Mouse (Mus musculus): ENCODE data around the gene Cyp11a1. TPM values are rescaled to one million over a fixed set of nuclear protein-coding genes. Genes with fewer than 3 reads are reported as not detected.

Gene Cyp11a1
- polyA plus RNA-seq, 1 experiment from 2014 or later, result 1.0 TPM

- ATAC-seq (ENCODE audit: low FRiP score, low TSS enrichment), result peak; percentile 36; the same call in 1 of the 2 replicates
- peak; percentile 33 for DNase-seq (ENCODE audit: low spot score)
- 68% methylated on average over 5 of the region's 5 CpGs for WGBS
- Histone ChIP-seq H3K9ac (ENCODE audit: low read length) (no peak overlapping the region), H3K27me3 (ENCODE audit: control insufficient read depth, insufficient read depth, low read length) (no peaks in the 10 kb centered on the region), H3K27ac (replicated peaks) (peak overlapping the region; percentile 61), H3K4me3 (ENCODE audit: low read depth, low read length) (no peak overlapping the region), H3K4me1 (replicated peaks; ENCODE audit: control insufficient read depth, insufficient read depth) (peaks cover 5% of the 10 kb centered on the region; the same call in 1 of the 2 replicates), H3K4me2 (replicated peaks; ENCODE audit: low read depth) (no peak overlapping the region), H3K36me3 (ENCODE audit: control insufficient read depth, insufficient read depth, low read length) (no peaks in the 10 kb centered on the region), H3K9me3 (ENCODE audit: control insufficient read depth, low read length) (no peaks in the 10 kb centered on the region)
- no peak for TF ChIP-seq EP300 (optimal IDR thresholded peaks at IDR 0.05)
- TF ChIP-seq CTCF (IDR thresholded peaks at IDR 0.05; ENCODE audit: low read depth), result no peak
Measured at GRCm38 (mm10) chr9:57975200-57975821, 30.9 kb upstream of the Cyp11a1 start.

- WGBS, result 68% methylated on average over 6 of the region's 6 CpGs
- Histone ChIP-seq H3K9me3 (ENCODE audit: control insufficient read depth, low read length) (no peaks in the 10 kb centered on the region), H3K4me2 (replicated peaks; ENCODE audit: low read depth) (no peak overlapping the region), H3K27ac (replicated peaks) (no peak overlapping the region), H3K36me3 (ENCODE audit: control insufficient read depth, insufficient read depth, low read length) (no peaks in the 10 kb centered on the region), H3K4me3 (ENCODE audit: low read depth, low read length) (no peak overlapping the region), H3K27me3 (ENCODE audit: control insufficient read depth, insufficient read depth, low read length) (no peaks in the 10 kb centered on the region), H3K4me1 (replicated peaks; ENCODE audit: control insufficient read depth, insufficient read depth) (peaks cover 2% of the 10 kb centered on the region; the same call in 1 of the 2 replicates), H3K9ac (ENCODE audit: low read length) (no peak overlapping the region)
- DNase-seq (ENCODE audit: low spot score), result no peak
- no peak for TF ChIP-seq EP300 (optimal IDR thresholded peaks at IDR 0.05)
- TF ChIP-seq CTCF (IDR thresholded peaks at IDR 0.05; ENCODE audit: low read depth), result no peak
- ATAC-seq (ENCODE audit: low FRiP score, low TSS enrichment), result no peak
Measured at GRCm38 (mm10) chr9:57978025-57978424, 28.2 kb upstream of the Cyp11a1 start.

- no peak overlapping the region for H3K9ac ChIP-seq (ENCODE audit: low read length)
- H3K36me3 ChIP-seq (ENCODE audit: control insufficient read depth, insufficient read depth, low read length), result no peaks in the 10 kb centered on the region
- H3K4me3 ChIP-seq (ENCODE audit: low read depth, low read length), result no peak overlapping the region
- no peak overlapping the region for H3K4me2 ChIP-seq (replicated peaks; ENCODE audit: low read depth)
- TF ChIP-seq CTCF (IDR thresholded peaks at IDR 0.05; ENCODE audit: low read depth), result no peak
- WGBS, result 52% methylated on average over 3 of the region's 3 CpGs
- no peak for ATAC-seq (ENCODE audit: low FRiP score, low TSS enrichment)
- no peaks in the 10 kb centered on the region for H3K27me3 ChIP-seq (ENCODE audit: control insufficient read depth, insufficient read depth, low read length)
- no peaks in the 10 kb centered on the region for H3K9me3 ChIP-seq (ENCODE audit: control insufficient read depth, low read length)
- no peak for DNase-seq (ENCODE audit: low spot score)
- no peaks in the 10 kb centered on the region for H3K4me1 ChIP-seq (replicated peaks; ENCODE audit: control insufficient read depth, insufficient read depth)
- no peak overlapping the region for H3K27ac ChIP-seq (replicated peaks)
Measured at GRCm38 (mm10) chr9:57978858-57979257, 27.4 kb upstream of the Cyp11a1 start.

GRCm38 (mm10) chr9:57980570-57980969, 25.6 kb upstream of the Cyp11a1 start:
- no peak for TF ChIP-seq EP300 (optimal IDR thresholded peaks at IDR 0.05)
- no peak for TF ChIP-seq CTCF (IDR thresholded peaks at IDR 0.05; ENCODE audit: low read depth)
- no peak overlapping the region for H3K4me2 ChIP-seq (replicated peaks; ENCODE audit: low read depth)
- WGBS, result 78% methylated on average over 10 of the region's 10 CpGs
- H3K4me1 ChIP-seq (replicated peaks; ENCODE audit: control insufficient read depth, insufficient read depth), result no peaks in the 10 kb centered on the region
- H3K27me3 ChIP-seq (ENCODE audit: control insufficient read depth, insufficient read depth, low read length), result no peaks in the 10 kb centered on the region
- no peak overlapping the region for H3K9ac ChIP-seq (ENCODE audit: low read length)
- H3K36me3 ChIP-seq (ENCODE audit: control insufficient read depth, insufficient read depth, low read length), result no peaks in the 10 kb centered on the region
- H3K9me3 ChIP-seq (ENCODE audit: control insufficient read depth, low read length), result no peaks in the 10 kb centered on the region
- DNase-seq (ENCODE audit: low spot score), result no peak
- no peak for ATAC-seq (ENCODE audit: low FRiP score, low TSS enrichment)
- H3K27ac ChIP-seq (replicated peaks), result no peak overlapping the region
- no peak overlapping the region for H3K4me3 ChIP-seq (ENCODE audit: low read depth, low read length)

- Histone ChIP-seq H3K27me3 (ENCODE audit: control insufficient read depth, insufficient read depth, low read length) (no peaks in the 10 kb centered on the region), H3K9me3 (ENCODE audit: control insufficient read depth, low read length) (no peaks in the 10 kb centered on the region), H3K9ac (ENCODE audit: low read length) (no peak overlapping the region), H3K4me1 (replicated peaks; ENCODE audit: control insufficient read depth, insufficient read depth) (no peaks in the 10 kb centered on the region), H3K4me3 (ENCODE audit: low read depth, low read length) (no peak overlapping the region), H3K4me2 (replicated peaks; ENCODE audit: low read depth) (no peak overlapping the region), H3K36me3 (ENCODE audit: control insufficient read depth, insufficient read depth, low read length) (no peaks in the 10 kb centered on the region), H3K27ac (replicated peaks) (no peak overlapping the region)
- no peak for DNase-seq (ENCODE audit: low spot score)
- TF ChIP-seq CTCF (IDR thresholded peaks at IDR 0.05; ENCODE audit: low read depth) (no peak), EP300 (optimal IDR thresholded peaks at IDR 0.05) (no peak)
- no peak for ATAC-seq (ENCODE audit: low FRiP score, low TSS enrichment)
- 90% methylated on average over 8 of the region's 8 CpGs for WGBS
Measured at GRCm38 (mm10) chr9:57985304-57985703, 20.9 kb upstream of the Cyp11a1 start.

GRCm38 (mm10) chr9:57986293-57986692, 19.9 kb upstream of the Cyp11a1 start:
- WGBS, result 61% methylated on average over 7 of the region's 7 CpGs
- H3K27ac ChIP-seq (replicated peaks), result no peak overlapping the region
- TF ChIP-seq EP300 (optimal IDR thresholded peaks at IDR 0.05) (no peak), CTCF (IDR thresholded peaks at IDR 0.05; ENCODE audit: low read depth) (no peak)
- no peaks in the 10 kb centered on the region for H3K27me3 ChIP-seq (ENCODE audit: control insufficient read depth, insufficient read depth, low read length)
- no peak overlapping the region for H3K9ac ChIP-seq (ENCODE audit: low read length)
- H3K4me3 ChIP-seq (ENCODE audit: low read depth, low read length), result no peak overlapping the region
- H3K4me2 ChIP-seq (replicated peaks; ENCODE audit: low read depth), result no peak overlapping the region
- no peaks in the 10 kb centered on the region for H3K9me3 ChIP-seq (ENCODE audit: control insufficient read depth, low read length)
- DNase-seq (ENCODE audit: low spot score) (no peak), ATAC-seq (ENCODE audit: low FRiP score, low TSS enrichment) (no peak)
- H3K36me3 ChIP-seq (ENCODE audit: control insufficient read depth, insufficient read depth, low read length), result no peaks in the 10 kb centered on the region
- H3K4me1 ChIP-seq (replicated peaks; ENCODE audit: control insufficient read depth, insufficient read depth), result no peaks in the 10 kb centered on the region

Measured in stomach, postnatal 0 days (tissue).